Mouse (Mus musculus): Measurements from ENCODE around the gene Lurap1. TPM values are rescaled to one million over a fixed set of nuclear protein-coding genes. Genes with fewer than 3 reads are reported as not detected.

Gene Lurap1
- polyA plus RNA-seq, 1 experiment: not detected

GRCm38 (mm10) chr4:116168617-116169352, 17.6 kb upstream of the Lurap1 start:
- no peak for TF ChIP-seq GATA1 (IDR thresholded peaks at IDR 0.05; ENCODE audit: low read length)

GRCm38 (mm10) chr4:116167404-116167803, 16.3 kb upstream of the Lurap1 start, which contains the start of gene Tspan1:
Gene Tspan1, minus strand, starts transcription at chr4:116167601.
- TF ChIP-seq GATA1 (IDR thresholded peaks at IDR 0.05; ENCODE audit: low read length): no peak

- no peak for TF ChIP-seq GATA1 (IDR thresholded peaks at IDR 0.05; ENCODE audit: low read length)
These were observed 14.7 kb upstream of the Lurap1 start for GRCm38 (mm10) chr4:116165708-116166407.

GRCm38 (mm10) chr4:116164759-116165554, 13.8 kb upstream of the Lurap1 start:
- no peak for TF ChIP-seq GATA1 (IDR thresholded peaks at IDR 0.05; ENCODE audit: low read length)

GRCm38 (mm10) chr4:116162142-116162541, 11.0 kb upstream of the Lurap1 start:
- no peak for TF ChIP-seq GATA1 (IDR thresholded peaks at IDR 0.05; ENCODE audit: low read length)

GRCm38 (mm10) chr4:116160769-116161168, 9.6 kb upstream of the Lurap1 start:
- no peak for TF ChIP-seq GATA1 (IDR thresholded peaks at IDR 0.05; ENCODE audit: low read length)

GRCm38 (mm10) chr4:116159912-116160311, 8.8 kb upstream of the Lurap1 start:
- TF ChIP-seq GATA1 (IDR thresholded peaks at IDR 0.05; ENCODE audit: low read length): no peak

- TF ChIP-seq GATA1 (IDR thresholded peaks at IDR 0.05; ENCODE audit: low read length): no peak
These were observed 6.7 kb upstream of the Lurap1 start for GRCm38 (mm10) chr4:116157882-116158281.

- no peak for TF ChIP-seq GATA1 (IDR thresholded peaks at IDR 0.05; ENCODE audit: low read length)
These were observed 1.6 kb upstream of the Lurap1 start for GRCm38 (mm10) chr4:116152702-116153101.

GRCm38 (mm10) chr4:116150862-116151221, 296 bp downstream of the Lurap1 start:
- no peak for TF ChIP-seq GATA1 (IDR thresholded peaks at IDR 0.05; ENCODE audit: low read length)

- TF ChIP-seq GATA1 (IDR thresholded peaks at IDR 0.05; ENCODE audit: low read length): no peak
These were observed 829 bp downstream of the Lurap1 start for GRCm38 (mm10) chr4:116150156-116150861.

GRCm38 (mm10) chr4:116149812-116150155, 1.4 kb downstream of the Lurap1 start:
- no peak for TF ChIP-seq GATA1 (IDR thresholded peaks at IDR 0.05; ENCODE audit: low read length)

- TF ChIP-seq GATA1 (IDR thresholded peaks at IDR 0.05; ENCODE audit: low read length): no peak
These were observed 7.0 kb downstream of the Lurap1 start for GRCm38 (mm10) chr4:116143891-116144717.

GRCm38 (mm10) chr4:116143317-116143811, 7.8 kb downstream of the Lurap1 start:
- TF ChIP-seq GATA1 (IDR thresholded peaks at IDR 0.05; ENCODE audit: low read length): no peak
